In genomic region chr12:87087236-87087635, GRCm38 (mm10) we compare ENCODE assay signal across 28 mouse cellular contexts. TPM values are rescaled to one million over a fixed set of nuclear protein-coding genes. Genes with fewer than 3 reads are reported as not detected.
"Had no signal": no experiment of that assay in that cellular context is flagged by ENCODE, and none has a peak within 500 bp of the region (broad histone marks: within the 10 kb centered on the region; RNA-seq: fewer than 3 reads in every experiment).

No protein-coding gene starts in this region.

- H3K9ac ChIP-seq: heart, embryonic 13.5 days; heart, embryonic 15.5 days; hindbrain, embryonic 12.5 days; hindbrain, embryonic 14.5 days; intestine, embryonic 15.5 days; limb, embryonic 13.5 days; limb, embryonic 15.5 days; liver, embryonic 12.5 days; liver, embryonic 14.5 days had no signal

- H3K36me3 ChIP-seq: heart, embryonic 13.5 days; heart, embryonic 15.5 days; hindbrain, embryonic 10.5 days; hindbrain, embryonic 12.5 days; intestine, embryonic 15.5 days; limb, embryonic 13.5 days; limb, embryonic 15.5 days; liver, embryonic 12.5 days had no signal

- H3K27me3 ChIP-seq: heart, embryonic 15.5 days; hindbrain, embryonic 12.5 days; intestine, embryonic 15.5 days; limb, embryonic 15.5 days; liver, embryonic 12.5 days had no signal

- H3K9me3 ChIP-seq: heart, embryonic 13.5 days; heart, embryonic 15.5 days; hindbrain, embryonic 10.5 days; hindbrain, embryonic 12.5 days; intestine, embryonic 15.5 days; limb, embryonic 13.5 days; limb, embryonic 15.5 days; liver, embryonic 12.5 days had no signal

- DNase-seq: gastrocnemius, postnatal 14 days; gastrocnemius, postnatal 36 days; heart, adult 11 months; heart, adult 2 months; heart, postnatal 14 days; heart, postnatal 4 days; kidney, adult 18-20 months; kidney, adult 8-10 months; kidney, postnatal 10 days; kidney, postnatal 25 days; kidney, postnatal 4 days; left cerebral cortex, postnatal 4 days had no signal

- H3K27ac ChIP-seq: heart, adult 2 months; heart, embryonic 13.5 days; heart, embryonic 15.5 days; hindbrain, embryonic 10.5 days; hindbrain, embryonic 12.5 days; hindbrain, embryonic 14.5 days; intestine, embryonic 15.5 days; layer of hippocampus, adult 2 months; left cerebral cortex, adult 2 months; limb, embryonic 13.5 days; limb, embryonic 15.5 days; liver, embryonic 12.5 days; liver, embryonic 14.5 days had no signal

- H3K4me3 ChIP-seq: heart, adult 2 months; heart, embryonic 13.5 days; heart, embryonic 15.5 days; hindbrain, embryonic 10.5 days; hindbrain, embryonic 12.5 days; intestine, embryonic 15.5 days; layer of hippocampus, adult 2 months; left cerebral cortex, adult 2 months; limb, embryonic 13.5 days; limb, embryonic 15.5 days; liver, embryonic 12.5 days had no signal

- H3K4me1 ChIP-seq: hindbrain, embryonic 12.5 days; limb, embryonic 13.5 days; limb, embryonic 15.5 days had no signal

RNA-seq across cellular contexts. Expression of gene Ngb, which starts 15.1 kb away (rescaled TPM):
- total RNA-seq: gastrocnemius, adult 8-10 months; gastrocnemius, postnatal 36 days; heart, adult 2 months; heart, postnatal 14 days; heart, postnatal 4 days had no signal
- polyA plus RNA-seq: heart, postnatal 0 days; inflammation-experienced regulatory T-cells, adult 6 months; liver, embryonic 16.5 days had no signal
